Mouse (Mus musculus) MEL (cell line): ENCODE data around the gene Slc25a42.
"Not testable (repeated sequence)": the region's sequence is repeated elsewhere in the genome, so short reads cannot be mapped to it uniquely, and the experiment has no call there.

Source experiments
- BHLHE40 ChIP-seq: IDR thresholded peaks from 2 replicates; pipeline ENCODE4 v1.6.1; 2012; ENCODE audit warnings: low read depth, mild to moderate bottlenecking, inconsistent platforms, low read length, improper control_type of control experiment, borderline replicate concordance
- CTCF ChIP-seq, 3 experiments: IDR thresholded peaks in 2 of 3; conservative IDR thresholded peaks in 1 of 3; 2 replicates each; pipeline ENCODE4 v1.5.1; 2011 to 2012; ENCODE audit warnings: low read length in 3 of 3, low read depth in 2 of 3, mild to moderate bottlenecking in 2 of 3, improper control_type of control experiment in 1 of 3, inconsistent platforms in 1 of 3, mixed read lengths in 1 of 3, moderate library complexity in 1 of 3; ENCODE audit not compliant: control insufficient read depth in 1 of 3, insufficient read depth in 1 of 3, poor library complexity in 1 of 3, severe bottlenecking in 1 of 3
- EP300 ChIP-seq, 2 experiments: IDR thresholded peaks; 2 replicates each; pipeline ENCODE4 v1.6.1; 2011; ENCODE audit warnings: improper control_type of control experiment in 2 of 2, low read length in 2 of 2, low read depth in 1 of 2, mild to moderate bottlenecking in 1 of 2
- GATA1 ChIP-seq: IDR thresholded peaks from 2 replicates; pipeline ENCODE4 v1.6.1; 2011; ENCODE audit warnings: low read depth, low read length, improper control_type of control experiment
- JUND ChIP-seq: IDR thresholded peaks from 2 replicates; pipeline ENCODE4 v1.6.1; 2011; ENCODE audit warnings: low read depth, mild to moderate bottlenecking, improper control_type of control experiment, low read length
- MAFK ChIP-seq: IDR thresholded peaks from 2 replicates; pipeline ENCODE4 v1.6.1; 2011; ENCODE audit warnings: low read depth, mild to moderate bottlenecking, low read length, improper control_type of control experiment, borderline replicate concordance
- MAZ ChIP-seq: IDR thresholded peaks from 2 replicates; pipeline ENCODE4 v1.6.1; 2012; ENCODE audit warnings: low read depth, mild to moderate bottlenecking, inconsistent platforms, low read length, improper control_type of control experiment
- POLR2A ChIP-seq, 2 experiments: IDR thresholded peaks; 2 replicates each; pipeline ENCODE4 v1.6.1; 2011 to 2012; ENCODE audit warnings: low read length in 2 of 2, mild to moderate bottlenecking in 2 of 2, control low read depth in 1 of 2, improper control_type of control experiment in 1 of 2, low read depth in 1 of 2, moderate library complexity in 1 of 2; ENCODE audit not compliant: control insufficient read depth in 1 of 2, insufficient read depth in 1 of 2, poor library complexity in 1 of 2
- POLR2AphosphoS2 ChIP-seq: IDR thresholded peaks from 2 replicates; pipeline ENCODE4 v1.6.1; 2011; ENCODE audit warnings: low read length, improper control_type of control experiment
- TBP ChIP-seq: IDR thresholded peaks from 2 replicates; pipeline ENCODE4 v1.8.0; 2011; ENCODE audit warnings: low read depth, low read length, improper control_type of control experiment

DNA sequence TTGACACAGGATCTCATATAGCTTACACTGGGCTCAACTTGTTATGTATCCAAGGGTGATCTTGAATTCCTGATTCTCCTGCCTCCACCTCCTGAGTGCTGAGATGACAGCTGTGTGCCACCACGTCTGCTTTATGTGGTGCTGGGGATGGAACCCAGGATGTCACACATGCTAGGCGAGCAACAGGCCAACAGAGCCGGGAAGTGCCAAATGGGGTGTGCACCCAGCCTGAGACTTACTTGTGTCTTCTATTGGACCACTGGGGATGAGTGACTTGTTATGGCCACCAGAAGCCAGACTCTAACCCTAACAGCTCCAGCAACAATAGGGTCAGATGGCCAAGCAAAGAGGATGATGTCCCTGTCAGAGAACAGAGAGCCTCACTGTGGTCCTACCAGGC, 4.1 kb upstream of the Slc25a42 start:
- TF ChIP-seq MAFK; CTCF (IDR thresholded peaks at IDR 0.05 in 2 of 3, conservative IDR thresholded peaks at IDR 0.05 in 1 of 3; ENCODE audit: control insufficient read depth in 1 of 3, insufficient read depth in 1 of 3, low read depth in 2 of 3, low read length in 3 of 3, poor library complexity in 1 of 3, severe bottlenecking in 1 of 3); MAZ; BHLHE40; POLR2AphosphoS2; JUND; POLR2A (IDR thresholded peaks at IDR 0.05; ENCODE audit: control insufficient read depth in 1 of 2, insufficient read depth in 1 of 2, low read depth in 1 of 2, low read length in 2 of 2, poor library complexity in 1 of 2); EP300 (IDR thresholded peaks at IDR 0.05; ENCODE audit: low read depth in 1 of 2, low read length in 2 of 2); TBP; GATA1: not testable (repeated sequence)
